Mouse (Mus musculus) mesoderm, embryonic 11.5 days (tissue): ENCODE data around the gene Ralgapa1.
A peak's percentile ranks its signal among the peaks of the same experiment; 100 is the strongest.
"Not testable (repeated sequence)": the region's sequence is repeated elsewhere in the genome, so short reads cannot be mapped to it uniquely, and the experiment has no call there.

Experiments used
- DNase-seq: peaks from one replicate; pipeline ENCODE4 v3.0.0-alpha.2; 2012; ENCODE audit warnings: low read depth, low spot score

Ralgapa1 gene

GRCm38 (mm10) chr12:55599639-55600502 is 221.1 kb downstream of the Ralgapa1 start:
- peak; percentile 82 for DNase-seq

- DNase-seq, result no peak
Measured at GRCm38 (mm10) chr12:55598887-55599561, 221.9 kb downstream of the Ralgapa1 start, which contains the start of gene Insm2. TSS of gene Insm2 (plus strand) at chr12:55599427.

DNA sequence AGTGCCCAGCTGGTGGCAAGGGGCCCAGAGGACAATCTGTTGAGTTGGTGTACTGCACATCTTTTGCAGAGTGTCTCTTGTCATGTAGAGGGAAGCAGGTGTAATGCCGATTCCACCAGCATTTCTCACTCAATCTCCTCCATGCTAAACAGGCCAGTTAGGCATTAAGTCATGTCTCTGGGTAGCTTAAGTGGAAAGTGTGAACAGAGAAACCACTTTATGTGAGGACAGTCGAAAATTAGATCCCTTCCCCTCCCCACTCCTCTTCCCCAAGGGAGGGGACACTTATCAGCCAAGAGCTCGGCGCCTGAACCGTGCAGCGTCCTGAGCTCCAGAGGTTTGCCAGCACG is 222.5 kb downstream of the Ralgapa1 start:
- DNase-seq, result no peak

GRCm38 (mm10) chr12:55586936-55587335 is 234.0 kb downstream of the Ralgapa1 start:
- not testable (repeated sequence) for DNase-seq

DNA sequence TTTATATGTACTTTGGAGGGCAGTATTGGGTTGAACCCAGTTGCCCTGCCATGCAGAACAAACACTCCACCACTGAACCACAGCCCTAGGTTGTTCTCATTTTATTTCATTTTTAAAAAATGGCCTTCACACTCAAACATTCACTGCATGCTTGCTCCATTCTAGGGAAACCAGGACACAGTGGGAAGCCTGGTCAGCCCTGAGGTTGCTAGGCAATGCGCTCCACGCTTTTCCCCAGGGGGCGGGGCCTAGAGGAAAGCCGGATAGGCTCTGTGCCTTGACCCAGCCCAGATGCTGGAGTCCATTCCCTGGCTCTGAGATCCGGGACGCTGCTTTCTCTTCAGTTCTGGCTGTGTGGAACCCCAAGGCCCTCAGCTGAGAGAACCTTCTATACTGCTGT is 247.2 kb downstream of the Ralgapa1 start:
- peak; percentile 64 for DNase-seq

DNA sequence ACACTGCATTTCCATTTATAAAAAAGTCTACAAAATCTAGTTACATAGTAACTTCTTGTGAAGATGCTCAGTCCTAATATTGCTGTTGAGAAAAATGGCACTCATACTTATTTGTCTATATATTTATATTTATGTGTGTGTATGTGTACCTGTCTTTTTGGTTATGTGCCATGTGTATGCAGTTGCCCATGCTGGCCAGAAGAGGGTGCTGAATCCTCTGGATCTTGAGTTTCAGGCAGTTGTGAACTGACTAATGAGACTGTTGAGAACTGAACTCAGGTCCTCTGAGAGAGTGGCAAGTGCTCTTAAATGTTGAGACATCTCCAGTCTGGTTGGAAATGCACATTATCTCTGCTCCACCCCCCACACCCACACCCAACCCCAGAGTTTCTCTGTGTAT is 247.9 kb downstream of the Ralgapa1 start:
- no peak for DNase-seq

GRCm38 (mm10) chr12:55571661-55572060 is 249.3 kb downstream of the Ralgapa1 start:
- DNase-seq, result no peak

GRCm38 (mm10) chr12:55571181-55571580 is 249.8 kb downstream of the Ralgapa1 start:
- DNase-seq, result no peak

GRCm38 (mm10) chr12:55570646-55571045 is 250.3 kb downstream of the Ralgapa1 start:
- no peak for DNase-seq

DNA sequence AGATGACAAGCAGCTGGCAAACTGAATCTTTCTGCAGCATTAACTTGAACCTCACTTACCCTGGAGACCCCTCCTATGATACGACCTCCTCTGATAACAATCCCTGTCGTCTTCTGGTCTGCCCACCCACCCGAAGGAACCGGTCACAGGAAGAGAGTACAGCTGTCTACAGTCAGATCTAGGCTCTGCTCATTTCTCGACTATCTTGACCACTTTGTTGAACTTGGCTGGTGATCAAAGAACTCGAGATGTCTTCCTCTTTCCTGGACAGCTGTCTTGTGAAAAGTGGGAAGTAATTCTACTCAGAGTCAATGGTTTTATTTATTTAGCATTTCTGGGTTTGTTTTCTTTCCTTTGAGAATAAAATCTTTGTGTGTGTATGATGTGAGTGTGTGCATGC is 251.3 kb downstream of the Ralgapa1 start:
- DNase-seq, result no peak

GRCm38 (mm10) chr12:55568466-55568865 is 252.5 kb downstream of the Ralgapa1 start:
- no peak for DNase-seq

- DNase-seq, result no peak
Measured at GRCm38 (mm10) chr12:55566837-55567236, 254.1 kb downstream of the Ralgapa1 start.

DNA sequence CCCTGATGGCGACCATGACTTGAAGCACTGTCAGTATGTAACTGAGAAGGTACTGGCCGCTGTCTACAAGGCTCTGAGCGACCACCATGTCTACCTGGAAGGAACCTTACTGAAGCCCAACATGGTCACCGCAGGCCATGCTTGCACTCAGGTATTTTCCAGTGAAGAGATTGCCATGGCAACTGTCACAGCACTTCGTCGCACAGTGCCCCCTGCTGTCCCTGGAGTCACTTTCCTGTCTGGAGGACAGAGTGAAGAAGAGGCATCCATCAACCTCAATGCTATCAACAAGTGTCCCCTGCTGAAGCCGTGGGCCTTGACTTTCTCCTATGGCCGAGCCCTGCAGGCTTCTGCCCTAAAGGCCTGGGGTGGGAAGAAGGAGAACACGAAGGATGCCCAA is 255.1 kb downstream of the Ralgapa1 start:
- DNase-seq, result no peak

DNA sequence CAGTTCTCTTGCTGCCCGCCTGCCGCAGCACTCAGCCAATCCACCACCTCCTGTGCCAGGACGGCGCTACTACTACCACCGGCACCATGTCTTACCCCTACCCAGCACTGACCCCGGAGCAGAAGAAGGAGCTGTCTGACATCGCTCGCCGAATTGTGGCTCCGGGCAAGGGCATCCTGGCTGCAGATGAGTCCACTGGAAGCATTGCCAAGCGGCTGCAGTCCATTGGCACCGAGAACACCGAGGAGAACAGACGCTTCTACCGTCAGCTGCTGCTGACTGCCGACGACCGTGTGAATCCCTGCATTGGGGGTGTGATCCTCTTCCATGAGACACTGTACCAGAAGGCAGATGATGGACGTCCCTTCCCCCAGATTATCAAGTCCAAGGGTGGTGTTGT is 255.8 kb downstream of the Ralgapa1 start, which contains the start of gene Aldoart2:
Aldoart2 (plus strand) TSS at position 34 of the 400 bp plus-strand sequence.
- no peak for DNase-seq

DNA sequence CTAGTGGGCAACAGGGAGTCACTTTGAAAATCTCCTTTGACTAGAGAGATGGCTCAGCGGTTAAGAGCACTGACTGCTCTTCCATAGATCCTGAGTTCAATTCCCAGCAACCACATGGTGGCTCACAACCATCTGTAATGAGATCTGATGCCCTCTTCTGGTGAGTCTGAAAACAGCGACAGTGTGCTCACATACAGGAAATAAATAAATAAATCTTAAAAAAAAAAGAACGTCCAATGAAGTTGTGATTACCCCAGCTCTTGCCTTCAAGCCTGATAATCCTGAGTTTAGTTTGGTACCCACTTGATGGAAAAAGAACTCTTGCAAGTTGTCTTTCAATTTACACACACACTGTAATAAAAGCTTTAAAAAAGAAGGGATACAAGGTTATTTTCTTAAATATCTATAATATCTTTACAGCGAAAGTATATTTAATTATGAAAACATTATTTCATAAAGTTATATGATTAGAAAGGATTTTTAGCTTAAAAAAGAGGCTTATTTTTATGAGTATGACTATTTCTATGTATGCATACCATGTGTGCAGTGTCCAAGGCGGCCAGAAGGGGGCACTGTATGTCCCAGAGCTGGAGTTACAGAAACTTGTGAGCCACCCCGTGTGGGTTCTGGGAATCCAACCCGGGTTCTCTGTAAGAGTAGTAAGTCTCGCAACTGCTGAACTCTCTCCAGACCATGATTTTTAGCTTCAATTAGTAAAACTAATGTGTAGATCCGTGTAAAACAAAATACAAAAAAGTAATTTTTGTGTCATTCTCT is 256.6 kb downstream of the Ralgapa1 start:
- no peak for DNase-seq

DNA sequence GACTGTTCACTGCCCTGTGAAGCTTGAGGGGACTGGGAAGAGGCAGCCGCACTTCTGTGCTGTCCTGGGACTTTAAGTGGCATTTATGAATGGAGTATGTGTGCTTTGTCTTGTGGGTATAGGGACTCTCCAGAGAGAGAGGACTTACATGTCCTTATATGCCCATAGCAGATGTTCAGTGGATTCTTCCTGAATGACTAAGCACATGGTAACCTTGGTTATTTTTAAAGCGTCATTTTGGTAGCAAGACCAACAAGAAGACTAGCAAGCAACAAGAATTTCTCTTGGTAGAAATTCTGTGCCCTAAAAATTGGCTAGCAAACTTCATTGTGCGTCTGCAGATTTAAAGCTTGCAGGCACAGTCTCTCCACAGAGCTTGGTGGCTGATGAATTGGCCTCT is 257.2 kb downstream of the Ralgapa1 start:
- no peak for DNase-seq

DNA sequence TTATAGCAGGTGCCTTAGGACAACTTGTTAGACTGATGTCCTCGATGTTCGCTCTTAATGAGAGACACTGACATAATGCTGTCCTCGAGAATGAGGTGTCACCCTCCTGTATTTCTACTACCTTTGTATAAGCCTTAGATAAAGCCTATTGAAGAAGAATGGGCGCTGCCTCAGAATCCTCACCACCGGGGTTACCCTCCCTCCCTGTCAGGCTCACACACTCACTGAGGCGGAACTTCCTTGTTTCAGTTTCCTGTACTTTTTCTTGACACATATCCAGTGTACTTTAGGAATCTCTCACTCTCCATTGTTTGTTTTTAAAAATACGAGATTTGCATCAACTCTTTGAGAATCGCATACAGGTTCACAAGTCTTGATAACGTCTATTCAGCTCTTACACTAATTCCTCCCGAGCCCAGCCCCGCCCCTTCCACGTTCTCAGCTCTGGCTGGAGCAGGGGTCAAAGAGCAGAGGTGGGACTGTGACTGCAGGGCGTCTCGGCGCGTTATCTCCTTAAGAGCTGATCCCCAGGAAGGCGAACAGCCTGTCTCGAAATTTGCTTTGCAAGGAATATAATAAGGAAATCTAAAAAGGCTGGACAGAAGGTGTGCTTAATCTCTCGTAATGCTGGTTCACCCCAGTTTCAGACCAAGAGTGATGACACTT is 260.8 kb downstream of the Ralgapa1 start:
- no peak for DNase-seq

- DNase-seq, result no peak
Measured at GRCm38 (mm10) chr12:55559184-55559855, 261.6 kb downstream of the Ralgapa1 start.

DNA sequence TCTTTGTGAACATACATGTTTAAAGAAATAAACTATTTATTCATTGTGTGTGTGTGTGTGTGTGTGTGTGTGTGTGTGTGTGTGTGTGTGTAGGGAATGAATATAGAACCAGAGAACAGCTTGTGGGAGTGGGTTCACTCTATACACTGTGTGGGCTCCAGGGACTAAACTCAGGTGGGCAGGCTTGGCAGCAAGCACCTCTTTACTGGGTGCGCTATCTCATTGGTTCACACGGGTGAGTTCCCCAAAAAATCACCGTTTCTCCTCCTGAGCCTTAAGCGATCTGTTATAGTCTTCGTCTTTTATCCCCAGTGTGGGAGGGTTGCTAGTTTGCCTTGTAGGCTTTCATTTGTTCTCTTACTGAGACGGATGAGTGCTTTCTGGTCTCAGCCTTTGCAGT is 263.1 kb downstream of the Ralgapa1 start:
- DNase-seq, result no peak

GRCm38 (mm10) chr12:55554901-55555300 is 266.1 kb downstream of the Ralgapa1 start:
- not testable (repeated sequence) for DNase-seq
